Mouse (Mus musculus) liver, adult 2 months (tissue): ENCODE results near the gene Anapc10.

Source experiments
- CTCF ChIP-seq: fragments of 200-500 bp; IDR thresholded peaks from 2 replicates; pipeline ENCODE4 v1.5.1; 2011; ENCODE audit warnings: low read depth, low read length, control low read depth
- POLR2A ChIP-seq: fragments of 200-500 bp; IDR thresholded peaks from 2 replicates; pipeline ENCODE4 v1.6.1; 2011; ENCODE audit warnings: low read length, control low read depth; ENCODE audit not compliant: insufficient read depth; ENCODE audit errors: extremely low read depth

GRCm38 (mm10) chr8:79806971-79807370, 95.4 kb downstream of the Anapc10 start:
- TF ChIP-seq CTCF (no peak), POLR2A (no peak)
